Mouse (Mus musculus) 3134 (cell line): ENCODE data around the gene Zfp637.
A peak's percentile ranks its signal among the peaks of the same experiment; 100 is the strongest.
"Not testable (repeated sequence)": the region's sequence is repeated elsewhere in the genome, so short reads cannot be mapped to it uniquely, and the experiment has no call there.

Experiments
- DNase-seq: peaks from one replicate; pipeline ENCODE4 v3.0.0-alpha.2; 2011; ENCODE audit warnings: low spot score; ENCODE audit not compliant: insufficient read length; ENCODE audit errors: extremely low read depth

Zfp637 gene

GRCm38 (mm10) chr6:117840686-117841510, at the start of gene Zfp637:
TSS of gene Zfp637 (plus strand) at chr6:117841180.
- peak; percentile 94 for DNase-seq

GRCm38 (mm10) chr6:117795251-117795650, 45.7 kb upstream of the Zfp637 start:
- DNase-seq, result no peak

GRCm38 (mm10) chr6:117800824-117801223, 40.2 kb upstream of the Zfp637 start:
- no peak for DNase-seq

GRCm38 (mm10) chr6:117801801-117802200, 39.2 kb upstream of the Zfp637 start:
- no peak for DNase-seq

- no peak for DNase-seq
Observed at GRCm38 (mm10) chr6:117807756-117808155, 33.2 kb upstream of the Zfp637 start.

GRCm38 (mm10) chr6:117809816-117810215, 31.2 kb upstream of the Zfp637 start:
- DNase-seq, result no peak

GRCm38 (mm10) chr6:117810717-117811116, 30.3 kb upstream of the Zfp637 start:
- DNase-seq, result no peak

GRCm38 (mm10) chr6:117811256-117811655, 29.7 kb upstream of the Zfp637 start:
- no peak for DNase-seq

- DNase-seq, result no peak
Observed at GRCm38 (mm10) chr6:117814681-117815080, 26.3 kb upstream of the Zfp637 start.

- DNase-seq, result no peak
Observed at GRCm38 (mm10) chr6:117817108-117817541, 23.9 kb upstream of the Zfp637 start.

GRCm38 (mm10) chr6:117820327-117820726, 20.7 kb upstream of the Zfp637 start:
- DNase-seq, result no peak

- no peak for DNase-seq
Observed at GRCm38 (mm10) chr6:117825369-117825768, 15.6 kb upstream of the Zfp637 start.

- DNase-seq, result peak; percentile 37
Observed at GRCm38 (mm10) chr6:117828273-117828672, 12.7 kb upstream of the Zfp637 start.

GRCm38 (mm10) chr6:117841511-117841955, 553 bp downstream of the Zfp637 start:
- DNase-seq, result no peak

GRCm38 (mm10) chr6:117844597-117844996, 3.6 kb downstream of the Zfp637 start:
- no peak for DNase-seq

- DNase-seq, result not testable (repeated sequence)
Observed at GRCm38 (mm10) chr6:117846671-117847070, 5.7 kb downstream of the Zfp637 start.

- no peak for DNase-seq
Observed at GRCm38 (mm10) chr6:117847772-117848171, 6.8 kb downstream of the Zfp637 start.

- DNase-seq, result no peak
Observed at GRCm38 (mm10) chr6:117848577-117848976, 7.6 kb downstream of the Zfp637 start.

GRCm38 (mm10) chr6:117851747-117852146, 10.8 kb downstream of the Zfp637 start:
- DNase-seq, result no peak

GRCm38 (mm10) chr6:117857990-117858389, 17.0 kb downstream of the Zfp637 start:
- DNase-seq, result no peak

GRCm38 (mm10) chr6:117861848-117862247, 20.9 kb downstream of the Zfp637 start, which contains the start of gene Zfp239:
TSS of gene Zfp239 (plus strand) at chr6:117862100.
- peak; percentile 42 for DNase-seq

GRCm38 (mm10) chr6:117862465-117862864, 21.5 kb downstream of the Zfp637 start:
- DNase-seq, result no peak
